Mouse (Mus musculus) spleen, adult 2 months (tissue): ENCODE data around the gene Alad.

Experiments used
- CTCF ChIP-seq: fragments of 200-500 bp; IDR thresholded peaks from 2 replicates; pipeline ENCODE4 v1.5.1; 2011; ENCODE audit warnings: mild to moderate bottlenecking, inconsistent platforms; ENCODE audit not compliant: insufficient read depth, insufficient read length, insufficient replicate concordance; ENCODE audit errors: extremely low read depth
- POLR2A ChIP-seq: fragments of 200-500 bp; IDR thresholded peaks from 2 replicates; pipeline ENCODE4 v1.6.1; 2011; ENCODE audit warnings: low read depth, low read length, inconsistent platforms

DNA sequence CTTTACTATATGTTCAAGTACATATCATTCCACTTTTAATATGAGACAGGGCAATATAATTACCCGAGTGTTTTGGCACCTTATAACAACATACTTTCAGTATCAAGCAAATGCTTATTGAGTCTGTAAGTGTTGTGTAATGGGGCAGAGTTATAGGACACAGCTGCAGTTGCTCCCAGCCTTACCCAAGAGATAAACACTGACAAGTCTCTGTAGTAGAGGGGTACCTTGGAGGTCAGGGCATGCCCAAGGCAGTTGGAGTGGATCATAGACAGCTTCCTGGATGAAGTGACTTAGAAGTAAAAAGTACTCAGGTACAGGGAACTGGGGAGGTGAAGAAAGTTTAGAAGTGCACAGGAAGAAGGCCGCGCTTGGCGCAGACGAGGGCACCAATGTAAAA, 32.5 kb downstream of the Alad start:
- no peak for TF ChIP-seq CTCF
- TF ChIP-seq POLR2A, result no peak
